Mouse (Mus musculus): Measurements from ENCODE around the gene Rapgef3.

Rapgef3 gene

GRCm38 (mm10) chr15:97767280-97768186 is at the start of gene Rapgef3:
Rapgef3 (minus strand) TSS chr15:97767972.
- DNase-seq (ENCODE audit: low spot score in 2 of 2) = peak; percentile 81

- DNase-seq (ENCODE audit: low spot score in 2 of 2) = no peak
These were observed 48.6 kb upstream of the Rapgef3 start for GRCm38 (mm10) chr15:97816199-97816994.

- no peak for DNase-seq (ENCODE audit: low spot score in 2 of 2)
These were observed 47.5 kb upstream of the Rapgef3 start for GRCm38 (mm10) chr15:97815254-97815653.

GRCm38 (mm10) chr15:97814703-97815102 is 46.9 kb upstream of the Rapgef3 start:
- no peak for DNase-seq (ENCODE audit: low spot score in 2 of 2)

GRCm38 (mm10) chr15:97813452-97814204 is 45.9 kb upstream of the Rapgef3 start:
- no peak for DNase-seq (ENCODE audit: low spot score in 2 of 2)

- no peak for DNase-seq (ENCODE audit: low spot score in 2 of 2)
These were observed 45.1 kb upstream of the Rapgef3 start for GRCm38 (mm10) chr15:97812875-97813274.

- DNase-seq (ENCODE audit: low spot score in 2 of 2) = peak; percentile 59 to 79
These were observed 44.4 kb upstream of the Rapgef3 start for GRCm38 (mm10) chr15:97812126-97812525.

GRCm38 (mm10) chr15:97811307-97811706 is 43.5 kb upstream of the Rapgef3 start:
- no peak for DNase-seq (ENCODE audit: low spot score in 2 of 2)

GRCm38 (mm10) chr15:97810399-97810798 is 42.6 kb upstream of the Rapgef3 start:
- no peak for DNase-seq (ENCODE audit: low spot score in 2 of 2)

- no peak for DNase-seq (ENCODE audit: low spot score in 2 of 2)
These were observed 42.2 kb upstream of the Rapgef3 start for GRCm38 (mm10) chr15:97809942-97810341.

- DNase-seq (ENCODE audit: low spot score in 2 of 2) = no peak
These were observed 41.4 kb upstream of the Rapgef3 start for GRCm38 (mm10) chr15:97809206-97809605.

GRCm38 (mm10) chr15:97808532-97808931 is 40.8 kb upstream of the Rapgef3 start:
- no peak for DNase-seq (ENCODE audit: low spot score in 2 of 2)

GRCm38 (mm10) chr15:97807867-97808266 is 40.1 kb upstream of the Rapgef3 start:
- DNase-seq (ENCODE audit: low spot score in 2 of 2) = no peak

GRCm38 (mm10) chr15:97802575-97802974 is 34.8 kb upstream of the Rapgef3 start:
- DNase-seq (ENCODE audit: low spot score in 2 of 2) = no peak

GRCm38 (mm10) chr15:97801811-97802210 is 34.0 kb upstream of the Rapgef3 start:
- no peak for DNase-seq (ENCODE audit: low spot score in 2 of 2)

- DNase-seq (ENCODE audit: low spot score in 2 of 2) = no peak
These were observed 33.1 kb upstream of the Rapgef3 start for GRCm38 (mm10) chr15:97800853-97801252.

- no peak for DNase-seq (ENCODE audit: low spot score in 2 of 2)
These were observed 31.7 kb upstream of the Rapgef3 start for GRCm38 (mm10) chr15:97799446-97799845.

GRCm38 (mm10) chr15:97798134-97798533 is 30.4 kb upstream of the Rapgef3 start:
- DNase-seq (ENCODE audit: low spot score in 2 of 2) = no peak

- no peak for DNase-seq (ENCODE audit: low spot score in 2 of 2)
These were observed 29.0 kb upstream of the Rapgef3 start for GRCm38 (mm10) chr15:97796674-97797310.

- DNase-seq (ENCODE audit: low spot score in 2 of 2) = no peak
These were observed 27.9 kb upstream of the Rapgef3 start for GRCm38 (mm10) chr15:97795559-97796235.

GRCm38 (mm10) chr15:97794268-97794667 is 26.5 kb upstream of the Rapgef3 start:
- DNase-seq (ENCODE audit: low spot score in 2 of 2) = no peak

All from frontal cortex, postnatal 10 days (tissue).